Mouse (Mus musculus) urinary bladder, postnatal 36 days (tissue): ENCODE data around the gene Sorbs1.

Experiments
- DNase-seq, 2 experiments: peaks; one replicate each; pipeline ENCODE4 v3.0.0; 2022; ENCODE audit warnings: low spot score in 2 of 2, mixed read lengths in 1 of 2

Gene Sorbs1

DNA sequence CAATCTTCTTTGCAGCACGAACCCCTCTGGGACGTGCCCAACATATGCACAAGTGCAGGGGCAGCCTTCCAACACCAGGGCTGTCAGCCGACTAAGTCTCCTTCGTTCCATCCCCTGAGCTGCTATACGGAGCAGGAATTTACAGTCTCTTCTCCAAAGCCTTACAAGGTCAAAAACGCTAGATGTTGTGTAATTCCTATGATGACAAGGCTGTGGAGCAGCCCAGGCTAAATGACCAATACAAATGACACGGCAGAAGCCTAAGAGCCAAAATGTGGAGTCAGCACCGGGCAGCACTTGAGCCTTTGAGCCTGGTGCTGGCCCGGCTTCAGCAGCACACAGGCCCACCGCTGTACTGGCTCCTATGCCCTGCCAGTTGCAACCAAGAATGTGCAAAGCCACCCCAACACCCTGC is 35.4 kb downstream of the Sorbs1 start:
- DNase-seq, result peak in 1 of 2 experiments; percentile 45

DNA sequence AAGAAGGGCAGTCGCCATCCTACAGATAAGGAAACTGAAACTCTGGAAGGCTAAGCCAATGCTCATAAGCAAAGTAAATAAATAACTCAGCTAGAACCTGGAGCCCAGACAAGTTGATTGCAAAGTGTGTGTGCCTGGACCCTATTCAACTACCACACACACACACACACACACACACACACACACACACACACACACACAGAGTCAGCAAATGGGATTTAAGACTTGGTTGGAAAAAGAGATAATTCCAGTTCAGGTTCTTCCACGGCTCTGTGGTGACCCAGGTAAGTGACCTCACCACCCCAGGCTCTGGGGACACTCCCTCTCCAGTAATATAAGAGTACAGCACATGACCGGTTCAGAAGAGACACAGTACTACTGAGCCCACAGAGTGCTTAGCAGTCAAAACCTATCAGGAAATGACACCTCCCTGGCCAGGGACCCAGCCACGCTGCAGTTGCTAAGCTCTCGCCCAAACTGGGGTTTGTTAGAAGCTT is 36.1 kb downstream of the Sorbs1 start:
- DNase-seq, result peak; percentile 26 to 31

DNA sequence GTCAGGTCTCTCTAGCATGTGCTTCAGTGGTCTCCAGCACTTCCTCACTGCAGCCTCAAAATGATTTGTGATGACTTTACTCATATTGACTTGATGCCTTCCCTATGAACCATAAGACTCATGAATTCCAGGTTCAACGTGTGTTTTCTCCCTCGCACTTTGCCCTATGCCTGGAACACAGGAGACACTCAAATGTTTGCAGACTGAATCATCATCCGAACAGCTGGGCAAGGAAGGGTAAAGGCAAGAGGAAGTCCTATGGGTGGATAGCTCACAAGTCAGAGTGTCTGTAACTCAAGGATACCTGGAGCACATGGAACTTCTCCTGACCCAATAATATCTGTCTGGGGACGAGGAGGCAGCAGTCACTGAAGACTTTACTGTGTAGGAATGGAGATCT is 37.1 kb downstream of the Sorbs1 start:
- DNase-seq, result no peak

DNA sequence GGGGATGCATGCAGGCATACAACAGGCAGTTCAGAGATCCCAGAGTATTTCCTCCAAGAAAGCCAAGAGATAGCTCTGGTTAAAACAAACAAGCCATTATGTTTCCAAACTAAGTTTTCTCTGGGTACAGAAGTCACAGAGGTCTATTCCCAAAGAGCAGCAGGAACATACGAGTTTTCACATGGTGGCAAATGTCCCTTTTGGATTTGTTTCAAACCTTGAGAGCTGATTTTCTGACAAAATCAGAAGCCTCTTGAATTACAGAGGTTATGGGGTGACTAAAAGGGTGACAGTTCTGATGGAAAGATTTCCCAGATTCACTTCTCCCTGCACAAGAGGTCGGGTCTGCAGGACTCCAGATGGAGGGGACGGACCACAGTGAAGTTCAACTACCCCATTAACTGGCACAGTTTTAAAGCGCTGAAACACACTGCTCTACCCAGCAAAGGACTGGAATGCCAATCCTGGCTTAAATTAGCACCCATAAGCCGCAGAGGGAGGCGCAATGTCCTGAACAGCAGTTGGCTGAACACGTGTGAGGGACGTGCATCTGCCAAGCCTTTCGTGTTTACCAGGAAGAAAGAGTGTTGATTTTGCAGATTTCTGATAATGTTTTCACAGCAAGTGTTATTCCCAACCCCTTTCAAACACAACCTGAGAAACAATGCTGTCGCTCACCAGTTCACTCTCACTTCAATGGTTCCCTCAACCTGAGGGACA is 41.9 kb downstream of the Sorbs1 start:
- peak in 1 of 2 experiments; percentile 36 for DNase-seq

DNA sequence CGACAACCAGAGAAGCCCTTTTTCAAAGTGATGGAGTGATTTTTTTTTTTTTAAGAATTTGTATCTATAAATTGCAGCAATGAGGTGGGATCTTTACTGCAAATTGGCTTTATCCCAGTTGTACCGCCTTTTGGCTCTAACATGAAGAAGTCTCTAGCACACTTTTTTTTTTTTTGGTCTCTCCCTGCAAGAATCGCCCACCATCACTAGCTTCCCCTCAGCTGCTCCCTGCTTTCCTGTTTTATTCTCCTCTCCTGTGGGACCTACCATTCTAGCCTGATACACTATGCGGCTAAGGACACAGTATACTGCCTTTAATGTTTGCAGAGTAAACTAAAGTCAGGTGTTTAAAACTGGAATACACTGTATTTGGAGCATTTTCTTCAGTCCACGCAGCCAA is 43.8 kb downstream of the Sorbs1 start:
- DNase-seq, result no peak

DNA sequence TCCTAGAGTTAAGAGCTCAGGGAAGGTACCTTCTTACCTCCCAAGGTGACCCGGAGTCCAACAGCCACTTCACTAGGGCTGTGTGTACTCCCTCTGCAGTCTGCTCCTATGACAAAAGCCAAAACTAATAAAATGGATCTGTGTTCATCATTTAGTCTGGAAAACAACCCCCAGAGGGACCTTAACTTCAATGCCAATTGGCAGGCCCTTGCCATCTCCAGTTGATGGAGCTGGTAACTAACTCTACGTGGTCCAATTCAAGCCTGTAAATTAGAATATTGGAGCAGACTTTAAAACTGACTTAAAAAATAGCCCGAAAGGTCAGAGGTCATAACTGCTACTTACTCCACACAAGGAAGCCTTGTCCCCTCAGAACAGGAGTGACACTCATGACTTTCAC is 45.3 kb downstream of the Sorbs1 start:
- DNase-seq, result peak in 1 of 2 experiments; percentile 22

DNA sequence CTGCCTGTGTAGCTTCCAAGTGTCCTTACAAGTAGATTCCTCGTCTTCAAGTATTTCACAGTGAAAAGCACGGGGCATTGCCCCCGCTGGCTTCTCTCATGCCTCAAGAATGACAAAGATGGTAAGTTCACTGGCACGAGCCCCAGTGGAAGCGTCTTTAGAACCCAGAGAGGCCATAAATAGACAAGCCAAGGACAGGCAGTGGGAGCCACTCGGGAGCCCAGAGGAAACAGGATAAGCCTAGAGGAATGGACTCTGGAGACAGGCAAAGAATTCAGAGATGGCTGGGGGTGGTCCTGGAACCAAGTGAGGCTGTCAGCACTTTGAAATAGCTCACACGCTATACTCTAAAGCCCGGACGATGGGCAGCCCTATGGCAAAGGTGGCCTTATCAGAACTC is 45.8 kb downstream of the Sorbs1 start:
- no peak for DNase-seq

DNA sequence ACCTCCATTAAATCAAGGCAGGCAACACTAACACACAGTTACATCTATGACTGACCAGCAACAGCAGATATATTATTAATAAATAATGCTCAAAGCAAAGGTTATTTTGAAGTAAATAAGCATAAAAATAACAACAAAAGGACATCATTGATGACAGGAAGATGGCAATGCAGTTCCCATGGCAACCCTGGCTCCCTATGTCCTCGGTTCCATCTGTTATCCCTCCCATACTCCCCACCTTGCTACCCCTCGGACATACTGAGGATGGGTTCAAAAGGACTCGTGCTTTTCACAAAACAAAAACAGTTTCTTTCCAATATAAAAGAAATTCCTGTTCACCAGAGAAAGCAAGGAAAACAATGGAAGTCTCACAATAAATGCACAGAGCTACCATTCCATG is 48.2 kb downstream of the Sorbs1 start:
- no peak for DNase-seq

DNA sequence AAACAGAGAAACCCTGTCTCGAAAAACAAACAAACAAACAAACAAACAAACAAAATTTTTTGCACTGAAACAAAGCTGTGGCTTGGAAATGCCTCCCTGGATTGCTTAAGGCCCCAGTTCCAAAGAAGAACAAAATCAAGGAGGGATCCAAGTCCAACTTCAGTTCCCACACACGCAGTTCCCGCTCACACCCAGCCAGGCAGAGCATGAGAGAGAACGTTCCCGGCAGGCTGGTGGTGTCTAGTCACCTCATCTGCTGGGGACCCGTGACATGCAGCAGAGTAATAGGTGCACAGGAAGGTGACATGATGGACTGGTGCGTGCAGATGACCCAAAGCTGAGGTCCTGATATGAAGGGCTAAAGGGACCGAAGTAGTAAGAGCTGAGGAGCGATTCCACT is 49.2 kb downstream of the Sorbs1 start:
- DNase-seq, result no peak

DNA sequence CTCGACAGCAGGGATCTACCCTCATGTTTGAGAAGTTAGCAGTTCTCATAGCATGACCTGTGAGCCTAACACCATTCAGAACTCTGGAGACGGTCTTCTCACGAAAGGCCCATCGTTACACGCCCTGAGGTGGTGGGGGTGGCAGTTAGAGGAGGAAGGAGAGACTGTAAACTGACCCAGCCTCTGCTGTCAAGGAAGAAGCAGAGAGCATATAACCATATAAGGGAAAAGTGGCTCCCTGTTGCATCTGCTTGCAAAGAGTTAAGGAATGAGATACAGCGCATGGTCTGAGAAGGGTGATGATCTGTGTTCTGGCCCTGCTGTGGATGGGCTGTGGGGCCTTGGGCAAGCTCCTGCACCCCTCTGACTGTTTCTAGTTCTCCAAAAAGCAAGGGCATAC is 50.7 kb downstream of the Sorbs1 start:
- no peak for DNase-seq

DNA sequence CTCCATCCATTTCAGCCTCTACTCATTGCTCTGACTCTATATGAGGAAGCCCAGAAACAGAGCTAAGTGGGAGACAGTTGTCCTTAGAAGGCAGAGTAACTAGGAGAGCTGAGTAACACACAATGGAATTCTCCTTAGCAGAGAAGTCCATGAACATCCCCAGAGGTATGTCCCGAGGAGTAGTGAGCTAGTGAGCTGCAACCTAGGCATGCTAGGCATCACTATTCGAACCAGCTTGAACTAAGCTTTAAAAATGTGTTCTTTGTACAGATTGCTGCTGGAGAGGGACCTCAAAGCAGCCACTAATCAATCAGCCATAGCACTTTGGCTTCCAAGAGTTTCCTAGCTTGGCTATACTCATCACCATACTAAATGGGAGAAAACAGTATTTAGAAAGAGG is 51.1 kb downstream of the Sorbs1 start:
- DNase-seq, result no peak

DNA sequence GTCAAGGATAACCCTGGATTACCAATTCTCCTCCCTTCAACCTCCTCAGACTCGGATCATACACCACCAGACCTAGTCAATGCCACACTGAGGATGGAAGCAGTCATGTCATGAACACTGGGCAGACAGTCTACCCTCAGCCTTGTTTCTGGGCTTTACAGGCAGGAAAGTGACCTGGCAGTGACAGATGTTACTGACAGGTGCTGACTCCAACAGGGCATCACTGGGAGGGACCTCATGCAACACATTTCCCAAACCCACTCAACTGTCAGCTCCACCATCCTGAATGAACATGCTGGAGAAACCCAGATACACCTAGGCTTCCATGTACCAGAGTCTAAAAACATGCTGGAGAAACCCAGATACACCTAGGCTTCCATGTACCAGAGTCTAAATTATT is 51.9 kb downstream of the Sorbs1 start:
- no peak for DNase-seq

DNA sequence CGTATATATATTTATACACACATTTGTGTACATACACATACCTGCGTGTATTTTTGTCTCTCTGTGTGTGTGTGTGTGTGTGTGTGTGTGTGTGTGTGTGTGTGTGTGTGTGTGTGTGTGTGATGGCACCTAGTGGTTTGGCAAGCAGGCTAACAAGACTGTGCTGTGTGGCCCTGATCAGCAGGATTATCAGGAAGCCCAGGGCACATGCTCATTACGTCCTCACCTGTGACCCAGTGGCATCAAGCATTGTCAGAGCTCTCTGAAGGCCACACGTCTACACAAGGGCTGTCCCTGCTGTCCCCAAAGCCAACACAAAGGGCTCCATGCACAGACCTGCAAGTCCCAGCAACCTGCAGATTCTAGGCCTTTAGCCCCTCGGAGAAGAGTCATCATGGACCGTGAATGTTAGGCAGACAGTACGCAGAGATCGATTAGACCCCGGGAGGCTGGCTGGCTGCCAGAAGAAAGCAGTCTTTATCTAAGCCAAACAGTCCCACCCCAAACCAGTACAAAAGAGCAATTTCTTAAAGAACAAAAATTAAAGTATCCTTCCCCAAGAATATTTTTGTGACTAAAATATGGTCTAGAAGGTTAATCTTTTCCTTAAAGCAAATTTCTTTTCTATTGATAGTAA is 52.6 kb downstream of the Sorbs1 start:
- DNase-seq, result no peak

DNA sequence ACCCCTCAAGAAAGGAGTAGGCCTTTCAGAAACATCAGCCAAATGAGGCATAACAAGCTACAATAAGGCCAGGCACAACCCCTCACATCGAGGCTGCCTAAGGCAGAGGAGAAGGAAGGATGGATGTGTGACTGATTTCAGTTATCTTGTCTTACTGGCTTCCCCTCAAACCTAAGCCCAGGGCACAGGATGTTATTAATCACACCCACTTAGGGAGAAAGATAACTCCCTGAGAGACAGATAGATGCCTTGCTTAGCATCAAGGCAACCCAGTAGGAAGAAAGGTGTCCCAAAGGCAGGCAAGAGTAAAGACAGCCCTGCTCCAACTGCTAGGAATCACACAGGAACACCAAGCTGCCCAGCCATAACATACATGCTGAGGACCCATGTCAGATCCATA is 54.2 kb downstream of the Sorbs1 start:
- no peak for DNase-seq

DNA sequence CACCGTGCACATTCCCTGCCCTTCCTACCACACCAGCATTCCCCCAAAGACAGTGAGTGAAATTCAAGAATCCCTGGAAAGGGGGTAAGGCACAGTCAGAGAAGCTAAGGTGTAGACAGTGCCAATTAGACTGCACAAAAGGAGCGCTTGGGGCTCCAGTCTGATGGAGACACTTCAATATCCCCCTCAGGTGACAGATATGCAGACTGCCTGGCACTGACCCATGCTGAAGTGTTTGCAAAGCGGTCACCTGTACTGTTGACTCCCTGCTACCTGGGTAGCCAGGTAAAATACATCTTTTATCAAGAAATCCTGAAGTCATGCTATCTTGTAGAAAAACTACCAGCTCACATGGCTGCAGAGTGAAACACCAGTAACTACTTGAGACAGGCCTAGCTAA is 54.8 kb downstream of the Sorbs1 start:
- DNase-seq, result no peak

DNA sequence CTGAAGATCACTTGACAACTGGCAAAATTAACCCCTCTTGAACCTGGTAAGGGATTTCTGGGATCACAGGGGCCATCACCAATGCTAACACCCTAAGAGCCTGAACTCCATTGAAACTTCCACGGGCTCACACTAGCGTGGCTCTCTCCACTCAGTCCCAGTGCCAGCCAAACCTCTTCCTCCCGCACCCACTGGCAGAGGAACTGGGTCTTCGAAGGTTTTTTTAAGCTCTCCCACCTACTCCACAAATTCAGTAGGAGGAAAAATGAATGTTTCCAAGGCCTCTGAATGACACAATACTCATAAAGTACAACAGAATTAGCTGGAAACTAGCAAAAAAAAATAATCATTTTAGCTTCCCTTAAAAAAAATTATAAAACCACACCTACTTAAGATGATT is 58.3 kb downstream of the Sorbs1 start:
- no peak for DNase-seq

DNA sequence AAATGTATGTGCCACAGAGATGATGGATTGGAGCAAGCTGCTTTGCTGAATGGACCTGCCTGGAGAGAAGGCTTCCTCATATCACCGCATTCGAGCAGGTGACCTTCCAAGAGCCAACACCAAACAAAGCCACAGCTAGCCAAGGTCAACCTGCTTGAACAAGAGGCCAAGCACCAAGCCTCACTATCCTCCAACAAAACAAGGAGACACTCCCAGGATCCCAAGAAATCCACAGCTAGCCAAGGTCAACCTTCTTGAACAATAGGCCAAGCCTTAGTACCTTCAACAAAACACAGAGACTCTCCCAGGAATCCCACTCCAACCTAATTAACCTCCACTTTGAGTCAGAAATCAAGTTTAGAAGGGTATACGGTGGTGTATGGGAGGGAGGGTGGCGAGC is 59.5 kb downstream of the Sorbs1 start:
- no peak for DNase-seq

DNA sequence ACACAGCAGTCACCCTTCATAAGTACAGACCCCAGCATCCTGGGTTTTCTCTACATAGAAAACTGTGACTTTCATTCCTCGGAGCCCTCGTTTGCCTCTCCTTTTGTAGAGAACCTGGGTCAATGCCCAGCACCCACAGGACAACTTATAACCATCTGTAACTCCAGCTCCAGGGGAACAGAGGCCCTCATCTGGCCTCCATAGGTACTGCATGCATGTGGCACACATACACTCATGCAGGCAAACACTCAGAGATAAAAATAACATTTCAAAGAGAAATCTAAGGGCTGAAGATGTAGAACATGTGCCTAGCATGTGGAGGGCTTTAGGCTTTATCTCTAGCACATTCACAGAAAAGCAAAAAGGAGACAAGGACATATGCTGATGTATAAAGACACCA is 61.4 kb downstream of the Sorbs1 start:
- DNase-seq, result no peak

DNA sequence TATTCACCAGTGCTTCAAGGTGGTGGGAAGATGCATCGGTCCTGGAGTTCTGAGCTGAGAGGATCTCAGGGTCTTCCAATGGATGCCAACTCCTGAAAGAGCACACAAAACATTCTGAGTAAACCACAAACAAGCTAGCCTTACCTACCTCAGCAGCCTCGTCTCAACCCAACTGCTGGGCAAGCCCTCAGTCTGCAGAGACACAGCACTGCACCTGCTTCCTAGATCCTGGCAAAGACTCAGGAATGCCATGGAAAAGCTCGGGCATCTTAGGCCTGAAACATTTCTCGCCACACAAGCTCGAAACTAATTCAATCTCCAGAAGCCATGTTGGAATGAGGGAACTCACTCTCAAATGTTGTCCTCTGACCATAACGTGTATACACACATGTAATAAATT is 62.3 kb downstream of the Sorbs1 start:
- DNase-seq, result no peak

DNA sequence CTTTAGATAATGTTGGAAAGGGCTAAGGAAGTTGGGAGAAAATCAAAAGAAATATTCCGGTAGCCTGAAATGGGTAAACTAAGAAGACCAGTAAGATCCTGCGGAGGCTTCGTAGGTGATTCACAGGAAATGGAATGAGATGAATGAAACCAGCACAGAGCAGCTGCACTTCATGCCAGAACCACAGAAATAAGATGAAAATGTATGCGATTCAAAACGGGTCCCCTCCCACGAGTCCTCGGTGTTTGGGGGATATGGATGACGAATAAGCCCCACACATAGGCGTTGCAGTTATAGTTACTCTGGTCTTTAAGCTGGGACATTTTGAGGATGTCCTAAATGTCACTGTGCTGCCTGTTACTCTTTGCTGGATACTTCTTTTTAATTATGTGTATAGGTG is 67.1 kb downstream of the Sorbs1 start:
- DNase-seq, result no peak

DNA sequence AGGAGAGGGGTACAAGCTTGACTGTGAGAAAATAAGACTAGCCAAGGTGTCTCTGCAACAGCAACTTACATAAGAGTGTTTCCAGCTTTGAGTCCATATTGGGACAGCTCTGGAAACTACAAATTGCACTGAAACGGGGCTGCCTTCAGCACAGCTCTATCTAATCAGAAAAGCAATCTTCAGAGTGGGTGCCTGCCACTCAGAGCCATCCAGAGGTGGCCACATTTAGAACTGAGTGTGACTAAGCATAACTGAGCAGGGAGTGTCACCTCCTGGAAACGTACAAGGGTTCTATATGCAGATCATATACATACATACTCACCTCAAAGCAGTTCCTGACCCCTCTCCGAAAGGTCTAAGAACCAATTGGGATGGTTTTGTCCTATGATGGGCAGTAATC is 71.2 kb downstream of the Sorbs1 start:
- DNase-seq, result no peak

DNA sequence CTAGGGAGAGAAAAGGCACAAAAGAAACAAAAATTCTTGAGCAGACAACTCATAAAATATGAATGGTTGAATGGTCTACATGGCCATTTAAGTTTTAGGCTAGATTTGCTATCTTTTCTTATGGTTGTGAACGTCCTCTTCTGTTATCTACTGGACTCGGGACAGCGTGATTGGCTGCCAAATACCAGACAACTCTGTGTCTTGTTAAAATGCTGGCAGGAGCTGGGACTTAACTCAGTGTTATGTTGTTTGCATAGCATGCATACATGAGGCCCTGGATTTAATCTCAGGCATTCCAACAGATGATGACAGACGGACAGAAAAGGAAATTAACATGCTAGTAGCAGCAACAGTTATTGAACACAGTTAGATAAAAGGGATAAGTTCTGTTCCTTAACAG is 72.6 kb downstream of the Sorbs1 start:
- no peak for DNase-seq

DNA sequence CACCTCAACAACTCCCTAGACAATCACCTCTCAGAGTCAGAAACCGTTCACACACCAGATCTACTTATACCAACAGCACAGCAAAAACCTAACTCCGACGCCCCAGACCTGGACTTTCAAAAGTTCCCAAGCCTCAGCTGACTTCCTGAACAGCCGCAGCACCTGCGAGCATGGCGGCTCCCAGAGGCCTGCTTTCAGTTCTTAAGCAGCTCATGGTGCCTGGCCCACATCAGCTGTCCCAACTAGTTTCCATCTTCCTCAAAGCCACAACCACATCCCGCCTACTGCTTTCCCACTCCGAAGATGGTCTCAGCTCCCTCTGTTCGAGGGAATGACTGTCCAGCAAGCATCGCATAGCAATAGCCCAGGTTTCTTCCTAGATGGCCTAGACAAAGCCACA is 74.7 kb downstream of the Sorbs1 start:
- no peak for DNase-seq

DNA sequence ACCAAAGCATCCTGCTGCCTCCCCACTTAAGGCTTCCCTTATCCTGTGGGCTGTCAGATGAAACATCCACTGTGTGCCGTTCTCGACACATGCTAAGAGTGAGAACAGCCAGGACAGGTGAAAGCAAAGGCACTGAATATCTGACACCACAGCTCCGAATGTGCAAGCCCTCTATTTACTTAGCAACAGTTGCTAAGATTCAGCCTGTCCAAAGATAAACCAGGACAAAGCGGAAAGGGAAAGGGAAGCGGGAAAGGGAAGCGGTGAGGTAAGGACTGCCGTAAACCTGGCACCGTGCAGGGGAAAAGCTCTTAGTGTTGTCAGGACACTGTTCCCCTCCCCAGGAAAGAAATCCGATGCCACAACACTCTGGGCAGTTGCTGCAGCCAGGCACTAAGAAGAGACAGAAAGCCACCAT is 75.9 kb downstream of the Sorbs1 start:
- no peak for DNase-seq
